Mouse (Mus musculus) liver, adult 2 months (tissue): ENCODE results near the gene Rpia. TPM values are rescaled to one million over a fixed set of nuclear protein-coding genes. Genes with fewer than 3 reads are reported as not detected.

Source experiments
- DNase-seq: peaks from one replicate; pipeline ENCODE4 v3.0.0-alpha.2; 2011; ENCODE audit warnings: low read depth, low spot score; ENCODE audit errors: extremely low read depth
- H3K27ac ChIP-seq: fragments of 200-500 bp; replicated peaks from 2 replicates; pipeline ENCODE4 v1.5.1; 2012; ENCODE audit warnings: low read depth, mild to moderate bottlenecking, control low read depth, inconsistent platforms, low read length; ENCODE audit not compliant: insufficient read depth
- H3K27me3 ChIP-seq: fragments of 200-500 bp; 2 replicates; pipeline ENCODE4 v1.6.1; 2012; ENCODE audit warnings: mild to moderate bottlenecking, moderate library complexity, low read length, inconsistent platforms; ENCODE audit not compliant: control insufficient read depth, insufficient read depth
- H3K36me3 ChIP-seq: fragments of 200-500 bp; 2 replicates; pipeline ENCODE4 v1.6.1; 2012; ENCODE audit warnings: low read length, inconsistent platforms; ENCODE audit not compliant: control insufficient read depth, insufficient read depth
- H3K4me1 ChIP-seq: fragments of 200-500 bp; 2 replicates; pipeline ENCODE4 v1.6.1; 2011; ENCODE audit warnings: low read length; ENCODE audit not compliant: control insufficient read depth, insufficient read depth
- H3K4me3 ChIP-seq: fragments of 200-500 bp; 2 replicates; pipeline ENCODE4 v1.5.1; 2011; ENCODE audit warnings: low read depth, mild to moderate bottlenecking, control low read depth, low read length, moderate library complexity; ENCODE audit not compliant: insufficient read depth
- H3K79me2 ChIP-seq: fragments of 200-500 bp; 2 replicates; pipeline ENCODE4 v1.6.1; 2012; ENCODE audit warnings: inconsistent platforms, mild to moderate bottlenecking, low read length, moderate library complexity; ENCODE audit not compliant: control insufficient read depth, insufficient read depth
- H3K9ac ChIP-seq: fragments of 200-500 bp; 2 replicates; pipeline ENCODE4 v1.6.1; 2012; ENCODE audit warnings: low read depth, mild to moderate bottlenecking, control low read depth, inconsistent platforms, low read length
- CTCF ChIP-seq: fragments of 200-500 bp; IDR thresholded peaks from 2 replicates; pipeline ENCODE4 v1.5.1; 2011; ENCODE audit warnings: low read depth, low read length, control low read depth
- POLR2A ChIP-seq: fragments of 200-500 bp; IDR thresholded peaks from 2 replicates; pipeline ENCODE4 v1.6.1; 2011; ENCODE audit warnings: low read length, control low read depth; ENCODE audit not compliant: insufficient read depth; ENCODE audit errors: extremely low read depth
- WGBS: fragments of 180-500 bp; shearing (Covaris S2); methylation state at CpG from one replicate; pipeline ENCODE4 v1.1.7; 2018; 5-methylcytosine and 5-hydroxymethylcytosine counted together
- polyA plus RNA-seq: library from polyadenylated mRNA; depleted of rRNA; stranded (reverse); fragments of >200 nt; gene quantifications from 2 replicates; pipeline ENCODE4 v1.2.3, GENCODE M21; 2012
- total RNA-seq: library from RNA; depleted of rRNA; stranded (reverse); fragments of >200 nt; gene quantifications from 2 replicates; pipeline ENCODE4 v1.2.3, GENCODE M21; 2014

Gene Rpia
- total and polyA plus RNA-seq, 2 experiments, result 2.0 to 3.0 TPM

DNA sequence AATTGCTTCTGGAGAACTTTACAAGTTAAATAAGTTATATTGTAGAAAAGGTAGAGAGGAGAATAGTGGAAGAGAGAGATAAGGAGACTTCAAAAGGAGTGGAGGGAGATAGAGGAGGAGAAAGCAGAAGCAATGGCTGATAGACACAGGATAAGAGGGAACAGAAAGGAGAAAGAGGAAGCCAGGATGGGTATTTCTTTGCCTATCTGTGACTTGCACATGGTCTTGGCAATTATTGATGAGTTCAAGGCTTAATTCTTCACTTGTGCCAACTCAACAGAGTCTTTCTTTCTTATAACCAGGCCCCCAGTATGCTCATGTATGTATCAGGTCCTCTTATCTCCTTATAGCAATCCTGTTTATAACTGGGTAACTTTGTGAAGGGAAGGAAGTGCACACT is 61.2 kb downstream of the Rpia start:
- no peak overlapping the region for H3K9ac ChIP-seq
- TF ChIP-seq CTCF, result no peak
- no peak for TF ChIP-seq POLR2A
- H3K79me2 ChIP-seq, result no peaks in the 10 kb centered on the region
- no peaks in the 10 kb centered on the region for H3K27me3 ChIP-seq
- no peaks in the 10 kb centered on the region for H3K4me1 ChIP-seq
- H3K27ac ChIP-seq, result no peak overlapping the region
- no peak for DNase-seq
- no peak overlapping the region for H3K4me3 ChIP-seq
- no peaks in the 10 kb centered on the region for H3K36me3 ChIP-seq

- WGBS, result 88% methylated on average over 1 of the region's 1 CpGs
- H3K36me3 ChIP-seq, result no peaks in the 10 kb centered on the region
- H3K27me3 ChIP-seq, result no peaks in the 10 kb centered on the region
- H3K4me1 ChIP-seq, result no peaks in the 10 kb centered on the region
- H3K79me2 ChIP-seq, result no peaks in the 10 kb centered on the region
- H3K27ac ChIP-seq, result no peak overlapping the region
- DNase-seq, result no peak
- TF ChIP-seq POLR2A (no peak), CTCF (no peak)
- H3K4me3 ChIP-seq, result no peak overlapping the region
- no peak overlapping the region for H3K9ac ChIP-seq
Measured at GRCm38 (mm10) chr6:70729125-70729524, 62.9 kb downstream of the Rpia start.

DNA sequence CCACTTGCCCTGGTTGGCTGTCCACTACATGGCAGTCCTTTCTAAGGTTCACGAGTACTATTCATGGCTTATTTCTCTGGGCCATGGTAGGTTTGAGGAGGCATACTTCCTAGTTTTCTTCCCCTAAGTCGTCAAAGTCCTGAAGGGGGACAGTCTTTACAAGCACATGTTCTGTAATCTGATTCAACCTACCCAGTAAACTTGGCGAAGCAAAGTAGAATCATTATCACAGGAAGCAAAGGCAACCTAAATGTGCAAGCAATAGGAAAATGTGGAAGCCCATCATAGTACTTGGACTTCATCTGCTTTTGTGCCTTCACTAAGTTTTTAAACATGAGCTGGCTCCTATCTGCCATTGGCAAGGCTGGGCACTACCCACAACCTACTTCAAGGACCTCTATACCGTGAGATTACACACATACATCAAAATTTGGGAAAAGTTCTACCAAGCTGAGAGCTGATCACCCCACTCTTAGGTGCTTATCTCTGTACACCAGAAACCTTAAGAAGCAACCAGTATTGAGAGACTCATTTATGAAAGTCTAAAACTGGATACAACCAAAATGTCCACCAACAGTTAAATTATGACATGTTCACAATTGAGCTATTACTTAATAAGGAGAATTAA is 64.8 kb downstream of the Rpia start:
- H3K4me3 ChIP-seq, result no peak overlapping the region
- 78% methylated on average over 4 of the region's 4 CpGs for WGBS
- no peaks in the 10 kb centered on the region for H3K36me3 ChIP-seq
- H3K27ac ChIP-seq, result no peak overlapping the region
- no peak overlapping the region for H3K9ac ChIP-seq
- TF ChIP-seq CTCF, result no peak
- TF ChIP-seq POLR2A, result no peak
- no peaks in the 10 kb centered on the region for H3K79me2 ChIP-seq
- H3K4me1 ChIP-seq, result no peaks in the 10 kb centered on the region
- no peak for DNase-seq
- H3K27me3 ChIP-seq, result no peaks in the 10 kb centered on the region

- Histone ChIP-seq H3K27me3 (no peaks in the 10 kb centered on the region), H3K4me3 (no peak overlapping the region), H3K36me3 (no peaks in the 10 kb centered on the region), H3K79me2 (no peaks in the 10 kb centered on the region), H3K27ac (no peak overlapping the region), H3K4me1 (no peaks in the 10 kb centered on the region), H3K9ac (no peak overlapping the region)
- TF ChIP-seq POLR2A (no peak), CTCF (no peak)
- 50% methylated on average over 2 of the region's 2 CpGs for WGBS
- DNase-seq, result no peak
Measured at GRCm38 (mm10) chr6:70725639-70726038, 66.4 kb downstream of the Rpia start.

GRCm38 (mm10) chr6:70724722-70725121 is 67.3 kb downstream of the Rpia start:
- H3K4me3 ChIP-seq, result no peak overlapping the region
- no peak overlapping the region for H3K27ac ChIP-seq
- H3K36me3 ChIP-seq, result no peaks in the 10 kb centered on the region
- WGBS, result 90% methylated on average over 13 of the region's 13 CpGs
- no peaks in the 10 kb centered on the region for H3K27me3 ChIP-seq
- no peak for DNase-seq
- H3K79me2 ChIP-seq, result no peaks in the 10 kb centered on the region
- H3K9ac ChIP-seq, result no peak overlapping the region
- H3K4me1 ChIP-seq, result no peaks in the 10 kb centered on the region
- TF ChIP-seq CTCF (no peak), POLR2A (no peak)

DNA sequence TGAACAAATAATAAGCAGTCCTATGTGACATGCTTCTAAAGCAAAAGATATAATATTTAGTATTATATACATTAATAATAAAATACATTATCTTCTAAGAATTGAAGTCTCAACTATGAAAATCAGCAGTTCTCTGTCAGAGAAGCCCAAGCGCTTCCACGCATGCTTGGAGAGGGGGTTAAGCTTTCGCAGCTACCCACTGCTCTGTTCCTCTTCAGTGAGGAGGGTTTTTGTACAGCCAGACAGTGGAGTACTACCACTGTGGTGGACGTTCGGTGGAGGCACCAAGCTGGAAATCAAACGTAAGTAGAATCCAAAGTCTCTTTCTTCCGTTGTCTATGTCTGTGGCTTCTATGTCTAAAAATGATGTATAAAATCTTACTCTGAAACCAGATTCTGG is 69.7 kb downstream of the Rpia start:
- Histone ChIP-seq H3K27me3 (0 out of 2 replicates have a peak, but pooled peaks cover 2% of the 10 kb centered on the region), H3K79me2 (no peaks in the 10 kb centered on the region), H3K36me3 (no peaks in the 10 kb centered on the region), H3K4me1 (no peaks in the 10 kb centered on the region), H3K9ac (no peak overlapping the region), H3K4me3 (no peak overlapping the region), H3K27ac (no peak overlapping the region)
- 86% methylated on average over 7 of the region's 7 CpGs for WGBS
- DNase-seq, result no peak
- TF ChIP-seq POLR2A, result no peak
- TF ChIP-seq CTCF, result no peak
